Mouse (Mus musculus): ENCODE results near the gene Gpr173. TPM values are rescaled to one million over a fixed set of nuclear protein-coding genes. Genes with fewer than 3 reads are reported as not detected.

The Gpr173 gene
- polyA plus RNA-seq, 1 experiment from 2014 or later, result 2.1 TPM

Other genes with a start within 250 kb of the Gpr173 start
- 2.7 and 3.3 TPM in 2 replicates for gene Iqsec2, start 224.4 kb downstream of the Gpr173 start, polyA plus RNA-seq (2015; fragmentation: Nextera tagmentation; extraction: Ambion mirVana)
- 33.2 and 37.1 TPM in 2 replicates for gene Kdm5c, start 135.7 kb downstream of the Gpr173 start, polyA plus RNA-seq (2015; fragmentation: Nextera tagmentation; extraction: Ambion mirVana)
- gene Kantr, start 41.2 kb downstream of the Gpr173 start, polyA plus RNA-seq (2015; fragmentation: Nextera tagmentation; extraction: Ambion mirVana), result 12.9 and 14.4 TPM in 2 replicates
- gene Tspyl2, start 26.3 kb downstream of the Gpr173 start, polyA plus RNA-seq (2015; fragmentation: Nextera tagmentation; extraction: Ambion mirVana), result 23.4 and 24.2 TPM in 2 replicates
- gene Cldn34a, start 194.6 kb upstream of the Gpr173 start, polyA plus RNA-seq (2015; fragmentation: Nextera tagmentation; extraction: Ambion mirVana), result not detected in 2 replicates

All from intestine, embryonic 15.5 days (tissue).